Mouse (Mus musculus): Measurements from ENCODE around the gene Ccdc177. TPM values are rescaled to one million over a fixed set of nuclear protein-coding genes. Genes with fewer than 3 reads are reported as not detected.

Ccdc177 gene
- total RNA-seq, 2 experiments from 2014 or later: 0.12 to 0.13 TPM

DNA sequence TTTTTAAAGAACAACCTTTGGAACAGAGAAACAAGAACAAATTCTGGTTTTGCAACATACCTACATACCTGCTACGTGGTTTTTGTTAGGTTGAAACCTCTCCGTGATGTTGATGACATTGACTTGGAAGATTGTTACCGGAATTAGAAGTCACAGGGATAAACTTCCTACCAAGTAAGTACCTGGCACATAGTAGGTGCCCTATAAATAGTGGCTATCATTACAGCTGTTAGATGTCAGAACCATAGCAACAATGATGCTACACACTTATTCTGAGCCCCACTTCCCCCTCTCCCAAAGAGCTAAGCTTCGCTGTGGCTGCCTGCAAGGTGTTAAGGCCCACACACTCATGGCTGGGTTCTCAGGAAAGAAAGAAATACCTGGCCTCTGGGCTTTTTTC is 25.1 kb upstream of the Ccdc177 start:
- DNase-seq (ENCODE audit: low spot score in 2 of 2): no peak

DNA sequence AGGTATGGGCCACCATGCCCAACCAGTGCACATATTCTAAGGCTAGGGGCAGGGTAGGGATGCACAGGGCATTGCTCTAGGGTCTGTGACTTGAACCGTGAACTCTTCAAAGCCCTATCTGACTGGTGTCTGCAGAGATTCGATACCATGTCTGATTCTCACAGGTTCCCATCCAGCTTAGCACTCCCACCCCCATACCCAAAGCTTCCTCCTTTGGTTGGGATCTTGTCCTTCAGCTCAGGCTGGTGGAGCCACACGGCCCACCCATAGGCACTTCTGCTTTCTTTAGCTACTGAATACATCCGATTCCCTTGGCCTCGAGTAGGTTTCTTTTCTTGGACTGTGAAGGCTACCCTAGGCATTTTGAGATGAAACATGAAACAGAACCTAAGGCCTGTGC is 24.5 kb upstream of the Ccdc177 start:
- no peak for DNase-seq (ENCODE audit: low spot score in 2 of 2)

- DNase-seq (ENCODE audit: low spot score in 2 of 2): no peak
Measured at GRCm38 (mm10) chr12:80783889-80784288, 23.4 kb upstream of the Ccdc177 start.

DNA sequence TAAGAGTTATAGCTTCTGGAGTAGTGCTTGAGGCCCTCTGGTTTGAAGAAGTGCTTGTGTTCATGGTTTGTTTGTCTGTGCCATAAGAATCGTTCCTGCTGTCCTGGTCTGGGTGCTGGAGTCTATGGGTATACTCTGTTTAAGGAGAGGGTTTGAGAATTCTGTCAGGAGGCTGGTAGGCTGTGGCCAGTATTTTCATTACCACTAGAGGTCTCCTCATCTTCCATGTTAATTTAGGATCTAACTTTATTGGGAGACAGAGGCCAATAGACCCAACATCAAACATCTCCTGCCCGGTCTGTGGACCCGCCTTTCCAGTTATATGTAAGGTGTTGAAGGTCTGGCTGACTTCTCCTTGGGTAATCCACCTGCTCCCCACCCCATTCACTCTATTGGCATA is 22.4 kb upstream of the Ccdc177 start:
- no peak for DNase-seq (ENCODE audit: low spot score in 2 of 2)

GRCm38 (mm10) chr12:80782190-80782589 is 21.7 kb upstream of the Ccdc177 start:
- DNase-seq (ENCODE audit: low spot score in 2 of 2): no peak

DNA sequence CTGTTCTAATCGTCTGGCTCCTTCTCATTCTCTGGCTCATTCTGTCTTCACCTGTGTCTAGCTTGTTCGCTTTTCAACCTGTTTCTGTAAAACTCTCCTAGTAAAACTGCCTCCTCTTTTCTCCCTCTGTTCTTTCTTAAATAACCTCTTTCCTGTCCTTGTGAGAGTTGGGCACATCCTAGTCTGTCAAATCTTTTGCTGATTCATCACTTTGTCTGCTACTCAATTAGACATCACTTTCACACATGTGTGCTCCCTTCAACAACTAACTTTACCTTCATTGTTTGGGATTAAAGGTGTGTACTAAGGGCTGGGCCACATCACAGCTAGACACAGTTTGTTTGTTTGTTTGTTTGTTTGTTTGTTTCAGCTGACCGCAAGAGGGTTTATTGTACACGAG is 19.3 kb upstream of the Ccdc177 start:
- DNase-seq (ENCODE audit: low spot score in 2 of 2): no peak

GRCm38 (mm10) chr12:80778188-80778936 is 17.9 kb upstream of the Ccdc177 start:
- no peak for DNase-seq (ENCODE audit: low spot score in 2 of 2)

- DNase-seq (ENCODE audit: low spot score in 2 of 2): no peak
Measured at GRCm38 (mm10) chr12:80776046-80776634, 15.7 kb upstream of the Ccdc177 start.

DNA sequence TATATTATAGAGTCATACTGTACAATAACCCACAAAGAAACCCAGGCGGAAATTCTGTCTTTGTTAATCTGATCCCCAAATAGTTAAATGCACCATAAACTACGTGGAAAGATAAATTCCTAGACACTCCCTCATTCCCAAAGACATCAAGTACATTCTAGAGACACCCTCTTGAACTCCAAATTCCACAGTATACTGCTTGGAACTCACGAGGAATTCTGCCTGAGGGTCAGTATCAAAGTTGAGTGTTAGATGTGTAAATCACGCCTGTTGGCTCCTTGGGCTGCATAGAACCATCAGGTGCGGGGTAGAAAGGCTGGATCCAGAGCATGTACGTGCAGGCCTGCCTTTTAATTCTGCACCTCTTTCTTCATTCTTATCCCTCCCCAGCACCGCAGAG is 14.3 kb upstream of the Ccdc177 start:
- DNase-seq (ENCODE audit: low spot score in 2 of 2): no peak

DNA sequence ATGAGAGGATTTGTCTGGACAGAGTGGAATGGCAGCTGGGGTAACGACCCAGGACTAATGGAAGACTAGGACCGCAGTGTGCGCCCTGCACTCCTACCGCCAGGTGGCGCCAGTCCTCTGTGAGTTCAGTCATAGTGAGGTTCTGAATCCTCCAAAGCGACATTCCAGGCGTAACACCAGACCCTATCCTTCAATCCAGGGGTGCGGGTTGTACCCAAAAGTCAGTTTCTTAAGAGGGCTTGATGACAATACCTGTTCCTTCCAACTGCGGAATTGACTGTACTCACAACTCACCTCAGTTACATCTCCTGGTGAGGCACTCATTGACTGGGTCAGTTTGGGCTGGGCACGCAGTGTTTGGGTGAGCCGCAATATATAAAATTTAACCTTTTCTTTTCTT is 9.2 kb upstream of the Ccdc177 start:
- DNase-seq (ENCODE audit: low spot score in 2 of 2): peak; percentile 62 to 74

DNA sequence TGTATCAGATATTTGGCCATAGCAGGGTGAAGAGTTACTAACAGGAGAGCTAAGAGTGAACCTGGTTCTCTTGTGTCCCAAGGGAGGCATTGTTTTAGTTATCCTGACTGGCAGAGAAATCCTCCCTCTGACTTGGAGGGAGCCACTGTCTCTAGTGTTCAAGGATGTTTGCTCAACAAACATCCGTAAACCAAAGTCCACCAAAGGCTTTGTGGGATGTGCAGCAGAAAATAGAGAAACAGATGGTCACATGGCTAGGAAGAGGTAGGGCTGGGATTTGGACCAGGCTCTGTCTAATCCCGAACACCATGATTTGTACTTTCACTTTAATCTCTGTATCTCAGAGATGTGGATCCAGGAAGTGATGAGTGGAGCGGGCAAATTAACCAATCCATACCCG is 3.6 kb upstream of the Ccdc177 start:
- DNase-seq (ENCODE audit: low spot score in 2 of 2): no peak

DNA sequence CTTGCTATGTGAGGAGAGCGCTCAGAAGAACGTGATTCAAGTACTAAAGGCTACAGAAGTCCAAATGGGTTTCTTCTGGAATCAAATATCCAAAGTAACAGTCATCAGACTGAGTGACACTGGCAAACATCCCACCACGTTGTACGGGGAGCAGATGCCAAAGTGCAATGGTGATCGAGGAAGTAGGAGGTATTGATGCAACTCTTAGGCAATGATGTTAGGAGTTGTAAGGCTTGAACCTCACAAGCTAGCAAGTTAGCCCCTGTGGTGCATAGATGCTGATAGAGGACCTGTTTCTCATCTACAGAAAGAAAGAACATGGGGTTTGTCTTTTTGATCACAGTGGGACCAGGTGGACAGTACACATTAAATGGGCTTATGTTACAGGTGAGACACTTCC is 2.5 kb upstream of the Ccdc177 start:
- no peak for DNase-seq (ENCODE audit: low spot score in 2 of 2)

DNA sequence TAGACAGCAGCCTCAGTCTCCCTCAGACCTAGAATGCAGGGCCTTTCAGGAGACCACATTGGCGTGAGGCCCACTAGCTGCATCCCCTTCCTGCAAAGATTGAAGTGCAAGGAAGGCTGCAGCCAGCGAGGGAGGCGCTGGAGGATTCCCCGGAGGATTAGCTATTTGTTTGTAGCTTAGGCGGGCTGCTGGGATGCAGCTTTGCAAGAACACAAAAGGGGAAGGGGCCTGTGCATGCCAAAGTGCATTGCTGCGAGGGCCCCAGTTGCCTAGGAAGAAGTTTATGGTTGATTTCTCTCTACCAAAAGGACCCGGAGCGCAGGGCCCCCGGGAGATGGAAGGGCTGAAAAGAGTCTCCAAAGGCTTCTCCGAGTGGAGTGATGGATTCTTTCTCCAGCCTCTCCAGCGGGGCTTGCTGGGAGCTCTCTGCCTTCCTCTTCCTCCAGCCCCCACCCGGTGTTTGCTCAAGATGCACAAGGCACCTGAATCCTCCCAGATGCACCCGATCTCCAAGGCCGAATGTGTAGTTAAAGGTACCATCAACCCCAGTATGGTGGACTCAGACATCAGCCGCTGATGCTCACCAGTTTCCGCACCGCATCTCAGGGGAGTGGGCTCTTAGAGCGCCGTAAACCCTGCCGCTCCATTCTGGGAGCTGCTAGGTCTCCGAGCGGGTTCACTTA is 633 bp downstream of the Ccdc177 start:
- DNase-seq (ENCODE audit: low spot score in 2 of 2): peak in 1 of 2 experiments; percentile 13

DNA sequence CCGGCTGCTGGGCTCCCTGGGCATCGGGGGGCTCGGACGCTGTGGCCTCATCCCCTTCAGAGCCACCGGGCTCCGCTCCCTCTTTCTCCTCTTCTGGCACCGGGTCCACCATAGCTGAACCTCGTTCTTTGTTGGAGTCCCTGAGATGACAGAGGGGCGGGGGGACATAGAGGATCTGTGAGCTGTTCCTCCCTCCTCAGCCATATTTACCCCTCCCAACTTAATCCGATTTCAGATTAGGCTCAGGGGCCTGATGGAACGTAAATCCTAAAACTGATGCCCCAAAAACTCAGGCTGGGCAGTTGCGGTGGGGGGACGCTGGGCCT is 1.1 kb downstream of the Ccdc177 start:
- DNase-seq (ENCODE audit: low spot score in 2 of 2): peak in 1 of 2 experiments; percentile 24

DNA sequence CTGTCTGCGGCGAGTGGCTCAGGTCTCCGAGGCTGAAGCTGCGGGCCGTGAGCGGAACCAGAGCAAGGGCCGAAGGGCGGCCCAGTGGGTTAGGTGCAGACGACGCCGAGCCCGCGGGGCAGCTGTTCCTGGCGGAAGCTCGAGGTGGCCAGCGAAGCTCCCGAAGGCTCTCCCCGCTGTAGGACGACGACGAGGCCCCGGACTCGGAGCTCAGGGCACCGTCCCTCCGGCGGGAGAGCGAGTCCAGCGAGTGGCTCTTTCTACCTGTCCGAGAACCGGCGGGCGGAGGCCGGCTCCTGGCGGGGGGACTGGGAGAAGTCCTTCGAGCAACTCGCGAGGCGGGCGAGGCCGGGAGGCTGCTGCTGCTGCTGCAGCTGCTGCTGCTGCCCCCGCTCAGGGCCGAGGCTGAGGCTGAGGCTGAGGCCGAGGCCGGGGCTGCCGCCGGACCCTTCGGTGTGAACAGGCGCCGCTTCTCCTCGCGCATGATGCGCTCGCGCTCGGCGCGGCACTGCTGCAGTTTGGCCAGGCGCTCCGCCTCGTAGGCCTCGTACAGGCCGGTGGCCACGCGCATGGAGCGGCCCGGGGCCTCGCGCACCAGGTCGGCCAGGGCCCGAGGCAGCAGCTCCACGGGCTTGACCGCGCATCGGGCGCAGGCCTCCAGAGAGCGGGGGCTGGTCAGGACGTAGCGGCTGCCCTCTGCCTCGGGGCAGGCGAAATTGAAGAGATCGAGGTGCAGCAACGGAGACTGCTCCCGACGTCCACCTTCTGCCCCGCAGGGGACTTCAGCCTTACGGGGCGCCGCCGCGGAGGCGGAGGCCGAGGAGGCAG is 1.7 kb downstream of the Ccdc177 start:
- DNase-seq (ENCODE audit: low spot score in 2 of 2): peak in 1 of 2 experiments; percentile 39

DNA sequence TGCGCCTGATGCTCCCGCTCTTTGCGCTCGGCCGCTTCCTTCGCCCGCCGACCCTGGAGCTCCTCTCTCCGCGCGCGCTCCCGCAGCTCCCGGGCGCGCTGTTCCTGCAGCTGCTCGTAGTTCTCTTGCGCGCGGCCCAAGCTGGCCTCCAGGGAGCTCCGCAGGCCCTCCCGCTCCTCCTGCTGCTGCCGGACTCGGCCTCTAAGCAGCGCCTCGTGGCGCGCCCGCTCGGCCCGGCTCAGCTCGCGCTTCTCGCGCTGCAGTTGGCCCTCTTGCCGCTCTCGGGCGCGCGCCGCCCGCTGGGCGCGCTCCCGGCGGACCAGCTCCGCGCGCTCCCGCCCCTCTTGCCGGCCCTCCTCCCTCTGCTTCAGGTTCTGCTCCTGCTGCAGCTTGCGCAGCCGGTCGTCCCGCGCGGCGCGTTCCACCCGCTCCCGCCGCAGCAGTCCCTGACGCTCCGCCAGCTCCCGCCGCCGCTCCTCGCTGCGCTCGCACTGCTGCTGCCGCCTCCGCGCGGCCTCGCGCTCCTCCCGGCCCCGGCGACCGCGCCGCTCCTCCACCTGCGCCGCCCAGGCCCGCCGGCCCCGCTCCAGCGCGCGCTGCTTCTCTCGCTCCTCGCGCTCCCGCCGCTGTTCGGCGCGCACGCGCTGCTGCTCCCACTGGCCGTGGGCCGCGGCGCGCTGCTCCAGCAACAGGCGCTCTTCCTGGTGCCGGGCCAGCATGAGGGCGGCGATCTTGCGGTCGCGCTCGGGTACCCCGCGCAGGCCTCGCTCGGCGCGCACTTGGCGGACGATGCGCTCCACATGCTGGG is 2.5 kb downstream of the Ccdc177 start:
- peak; percentile 57 to 79 for DNase-seq (ENCODE audit: low spot score in 2 of 2)

- no peak for DNase-seq (ENCODE audit: low spot score in 2 of 2)
Measured at GRCm38 (mm10) chr12:80751556-80751955, 8.9 kb downstream of the Ccdc177 start.

- no peak for DNase-seq (ENCODE audit: low spot score in 2 of 2)
Measured at GRCm38 (mm10) chr12:80746031-80746813, 14.3 kb downstream of the Ccdc177 start.

DNA sequence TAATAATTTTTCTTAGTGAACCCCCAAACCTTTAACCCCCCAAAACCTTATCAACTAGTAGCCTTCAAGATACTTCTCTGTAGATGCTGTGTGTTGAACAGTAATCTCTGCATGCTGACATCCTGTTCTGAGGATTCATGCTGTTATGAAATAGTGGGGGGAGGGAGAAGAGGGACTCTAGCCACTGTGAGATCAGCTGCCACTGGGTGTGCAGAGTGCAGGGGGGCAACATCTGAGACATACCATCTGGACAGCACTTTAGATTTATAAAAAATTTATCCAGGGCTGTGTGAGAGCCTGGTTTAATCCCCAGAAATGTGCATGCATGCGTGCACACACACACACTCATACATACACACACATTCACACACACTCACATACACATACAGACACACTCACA is 15.9 kb downstream of the Ccdc177 start:
- no peak for DNase-seq (ENCODE audit: low spot score in 2 of 2)

- DNase-seq (ENCODE audit: low spot score in 2 of 2): no peak
Measured at GRCm38 (mm10) chr12:80739482-80739881, 21.0 kb downstream of the Ccdc177 start.

Measured in gastrocnemius, postnatal 4 days (tissue).